Mouse (Mus musculus) urinary bladder, adult 18-20 months (tissue): ENCODE data around the gene Wfikkn2.

Source experiments
- DNase-seq, 2 experiments: peaks; one replicate each; pipeline ENCODE4 v3.0.0; 2022; ENCODE audit warnings: low spot score in 2 of 2, mixed read lengths in 2 of 2

Wfikkn2 gene

GRCm38 (mm10) chr11:94265134-94265785, 19.5 kb upstream of the Wfikkn2 start:
- peak; percentile 31 to 45 for DNase-seq

- DNase-seq = no peak
Measured at GRCm38 (mm10) chr11:94261585-94262370, 16.0 kb upstream of the Wfikkn2 start.

- no peak for DNase-seq
Measured at GRCm38 (mm10) chr11:94259814-94260213, 14.0 kb upstream of the Wfikkn2 start.

GRCm38 (mm10) chr11:94257987-94258386, 12.2 kb upstream of the Wfikkn2 start:
- no peak for DNase-seq

GRCm38 (mm10) chr11:94255733-94256132, 9.9 kb upstream of the Wfikkn2 start:
- no peak for DNase-seq

- no peak for DNase-seq
Measured at GRCm38 (mm10) chr11:94253691-94254090, 7.9 kb upstream of the Wfikkn2 start.

- DNase-seq = no peak
Measured at GRCm38 (mm10) chr11:94253156-94253555, 7.4 kb upstream of the Wfikkn2 start.

- no peak for DNase-seq
Measured at GRCm38 (mm10) chr11:94246789-94247061, 920 bp upstream of the Wfikkn2 start.

- no peak for DNase-seq
Measured at GRCm38 (mm10) chr11:94244385-94244784, 1.4 kb downstream of the Wfikkn2 start.

GRCm38 (mm10) chr11:94243422-94244180, 2.2 kb downstream of the Wfikkn2 start:
- DNase-seq = no peak

GRCm38 (mm10) chr11:94242760-94243421, 2.9 kb downstream of the Wfikkn2 start:
- DNase-seq = peak in 1 of 2 experiments; percentile 32

- DNase-seq = no peak
Measured at GRCm38 (mm10) chr11:94239706-94240105, 6.1 kb downstream of the Wfikkn2 start.

GRCm38 (mm10) chr11:94238786-94239185, 7.0 kb downstream of the Wfikkn2 start:
- no peak for DNase-seq

GRCm38 (mm10) chr11:94236074-94236473, 9.7 kb downstream of the Wfikkn2 start:
- peak; percentile 39 to 55 for DNase-seq

- DNase-seq = no peak
Measured at GRCm38 (mm10) chr11:94234857-94235256, 10.9 kb downstream of the Wfikkn2 start.

GRCm38 (mm10) chr11:94234380-94234779, 11.4 kb downstream of the Wfikkn2 start:
- DNase-seq = no peak

GRCm38 (mm10) chr11:94233405-94233804, 12.4 kb downstream of the Wfikkn2 start:
- DNase-seq = no peak

GRCm38 (mm10) chr11:94231821-94232552, 13.8 kb downstream of the Wfikkn2 start:
- DNase-seq = no peak

- no peak for DNase-seq
Measured at GRCm38 (mm10) chr11:94230244-94230643, 15.6 kb downstream of the Wfikkn2 start.

- DNase-seq = no peak
Measured at GRCm38 (mm10) chr11:94229207-94229960, 16.4 kb downstream of the Wfikkn2 start.

GRCm38 (mm10) chr11:94228416-94228815, 17.4 kb downstream of the Wfikkn2 start:
- no peak for DNase-seq
